Mouse (Mus musculus): ENCODE measurements around the gene Astn2. TPM values are rescaled to one million over a fixed set of nuclear protein-coding genes. Genes with fewer than 3 reads are reported as not detected.

Astn2 gene
- polyA plus RNA-seq, 1 experiment: not detected

DNA sequence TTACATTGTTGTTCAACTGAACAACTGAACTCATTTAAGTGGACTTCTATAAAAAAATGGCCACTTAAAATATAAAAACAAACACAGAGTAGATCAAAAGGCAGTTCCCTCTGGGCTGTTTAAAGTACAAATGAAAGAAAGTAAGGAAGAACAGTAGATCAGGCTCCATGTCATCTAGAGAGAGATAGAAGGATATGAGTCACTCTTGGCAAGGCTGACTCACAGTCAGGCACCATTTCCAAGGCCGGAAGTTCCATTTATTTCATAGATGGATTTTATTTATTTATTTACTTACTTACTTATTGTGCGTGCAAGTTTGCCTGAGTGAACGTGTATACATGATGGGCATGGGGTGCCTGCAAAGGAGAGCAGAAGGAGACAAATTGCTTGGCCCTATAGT is 67.0 kb downstream of the Astn2 start:
- Histone ChIP-seq H3K4me1 (ENCODE audit: control insufficient read depth, insufficient read depth, low read length) (no peaks in the 10 kb centered on the region), H3K4me3 (ENCODE audit: insufficient read depth, low read depth, low read length) (no peak overlapping the region), H3K27ac (ENCODE audit: insufficient read depth, low read depth, low read length) (no peak overlapping the region)
- TF ChIP-seq POLR2A (IDR thresholded peaks at IDR 0.05; ENCODE audit: insufficient read depth, low read depth, low read length) (no peak), CTCF (IDR thresholded peaks at IDR 0.05; ENCODE audit: insufficient read depth, low read depth, low read length) (no peak)
- WGBS: 88% methylated on average over 3 of the region's 3 CpGs

DNA sequence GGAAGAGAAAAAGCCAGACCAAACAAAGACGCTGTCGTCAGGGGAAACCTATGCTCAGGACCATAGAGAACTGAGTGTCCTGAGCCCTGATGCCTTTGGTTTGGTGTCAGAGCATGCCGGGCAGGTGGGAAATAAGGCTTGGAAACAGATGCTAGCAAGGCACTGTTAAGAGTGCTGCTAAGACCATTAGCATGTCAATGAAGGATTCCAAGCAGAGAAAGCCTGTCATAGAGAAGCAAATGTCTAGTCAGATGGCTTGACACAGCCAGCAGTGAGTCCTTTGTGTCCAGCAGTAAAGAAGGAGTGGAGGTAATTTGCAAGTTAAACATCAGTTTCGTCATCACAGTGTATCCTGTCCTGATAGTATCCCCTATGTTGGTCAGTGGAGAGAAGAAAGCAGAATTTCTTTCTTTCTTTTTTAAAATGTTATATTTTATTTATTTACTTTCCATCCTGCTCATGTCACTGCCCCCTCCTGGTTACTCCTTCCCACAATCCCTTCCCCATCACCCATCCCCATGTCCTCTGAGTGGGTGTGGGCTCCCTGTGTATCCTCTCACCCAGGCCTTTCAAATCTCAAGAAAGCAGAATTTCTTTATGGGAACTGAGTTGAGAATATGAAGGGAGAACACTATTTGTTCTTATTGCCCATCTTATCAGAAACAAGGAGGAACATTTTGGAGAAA is 73.7 kb downstream of the Astn2 start:
- H3K27ac ChIP-seq (ENCODE audit: insufficient read depth, low read depth, low read length): no peak overlapping the region
- TF ChIP-seq POLR2A (IDR thresholded peaks at IDR 0.05; ENCODE audit: insufficient read depth, low read depth, low read length): no peak
- no peak for TF ChIP-seq CTCF (IDR thresholded peaks at IDR 0.05; ENCODE audit: insufficient read depth, low read depth, low read length)
- H3K4me3 ChIP-seq (ENCODE audit: insufficient read depth, low read depth, low read length): no peak overlapping the region
- 42% methylated on average over 4 of the region's 4 CpGs for WGBS
- no peaks in the 10 kb centered on the region for H3K4me1 ChIP-seq (ENCODE audit: control insufficient read depth, insufficient read depth, low read length)

DNA sequence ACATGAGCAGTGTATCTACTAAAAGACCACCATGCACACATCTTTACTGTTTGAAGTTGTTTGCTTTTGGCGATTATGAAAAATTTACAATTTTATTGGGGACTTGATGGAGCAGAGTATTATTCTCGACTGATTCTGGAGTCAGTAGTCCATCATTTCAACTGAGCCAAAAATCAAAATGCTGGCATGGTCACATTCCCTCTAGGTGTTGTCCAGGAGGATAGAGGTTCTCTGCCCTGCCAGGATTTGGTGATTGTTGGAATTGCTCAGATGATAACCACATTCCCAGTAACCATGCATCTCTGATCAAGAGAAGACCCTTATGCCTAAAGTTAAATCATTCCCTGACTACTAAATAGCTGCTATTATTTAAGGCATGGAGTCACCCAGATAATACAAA is 83.4 kb downstream of the Astn2 start:
- TF ChIP-seq CTCF (IDR thresholded peaks at IDR 0.05; ENCODE audit: insufficient read depth, low read depth, low read length) (no peak), POLR2A (IDR thresholded peaks at IDR 0.05; ENCODE audit: insufficient read depth, low read depth, low read length) (no peak)
- H3K27ac ChIP-seq (ENCODE audit: insufficient read depth, low read depth, low read length): no peak overlapping the region
- H3K4me1 ChIP-seq (ENCODE audit: control insufficient read depth, insufficient read depth, low read length): no peaks in the 10 kb centered on the region
- H3K4me3 ChIP-seq (ENCODE audit: insufficient read depth, low read depth, low read length): no peak overlapping the region
- 88% methylated on average over 2 of the region's 2 CpGs for WGBS

DNA sequence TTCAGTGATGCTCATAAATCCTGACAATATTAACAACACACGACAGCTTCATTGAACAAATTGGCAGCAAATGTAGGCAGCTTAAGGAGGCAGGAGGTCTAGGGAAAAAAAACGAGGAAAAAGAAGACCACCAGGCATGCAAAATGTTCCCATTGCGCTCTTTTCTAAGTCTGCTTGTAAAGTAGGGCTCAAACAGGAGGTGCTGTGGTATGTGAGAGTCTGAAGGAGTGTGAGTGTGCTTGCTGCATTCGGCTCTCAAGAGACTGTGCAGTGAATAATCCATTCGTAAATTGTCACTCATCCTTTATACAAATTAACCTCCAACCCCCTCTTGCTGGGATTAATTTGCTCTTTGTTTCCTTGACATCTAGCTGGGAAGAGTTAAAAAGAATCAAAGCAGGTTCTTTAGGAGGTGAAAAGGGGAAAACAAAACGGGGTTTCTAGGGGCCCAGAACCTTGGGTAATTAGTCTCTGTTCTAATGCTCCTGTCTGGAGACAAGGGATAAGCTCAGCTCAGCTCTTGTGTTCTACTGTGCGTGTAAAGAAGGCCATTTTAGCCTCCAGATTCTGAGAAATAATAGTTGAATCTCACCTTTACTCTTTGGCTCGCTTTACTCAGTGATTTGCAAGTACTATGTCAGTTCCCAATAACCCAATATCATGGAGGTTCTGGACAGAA is 89.5 kb downstream of the Astn2 start:
- 51% methylated on average over 8 of the region's 8 CpGs for WGBS
- H3K27ac ChIP-seq (ENCODE audit: insufficient read depth, low read depth, low read length): no peak overlapping the region

DNA sequence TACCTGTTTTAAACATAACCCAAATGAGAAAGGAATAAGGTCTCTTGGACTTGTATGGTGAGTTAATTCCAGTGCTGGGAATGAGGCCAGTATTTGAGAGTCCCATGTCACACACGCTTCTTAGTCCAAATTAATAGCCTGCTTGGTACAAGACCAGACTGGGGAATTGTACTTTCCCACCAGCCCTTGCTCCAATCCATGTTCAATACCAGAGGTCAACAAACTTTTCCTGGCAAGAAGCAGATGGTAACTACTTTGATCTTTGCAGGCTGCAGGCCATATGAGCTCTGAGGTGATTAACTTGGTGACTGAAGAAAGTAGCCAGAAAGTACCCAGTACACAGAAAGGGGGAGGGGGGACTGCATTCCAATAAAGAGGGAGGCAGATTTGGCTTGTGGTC is 91.7 kb downstream of the Astn2 start:
- H3K4me1 ChIP-seq (ENCODE audit: control insufficient read depth, insufficient read depth, low read length): no peaks in the 10 kb centered on the region
- no peak overlapping the region for H3K4me3 ChIP-seq (ENCODE audit: insufficient read depth, low read depth, low read length)
- WGBS: 75% methylated on average over 1 of the region's 1 CpGs
- TF ChIP-seq POLR2A (IDR thresholded peaks at IDR 0.05; ENCODE audit: insufficient read depth, low read depth, low read length) (no peak), CTCF (IDR thresholded peaks at IDR 0.05; ENCODE audit: insufficient read depth, low read depth, low read length) (no peak)
- no peak overlapping the region for H3K27ac ChIP-seq (ENCODE audit: insufficient read depth, low read depth, low read length)

More for the DNA sequence above, 89.5 kb downstream of the Astn2 start:
- Histone ChIP-seq H3K4me3 (ENCODE audit: insufficient read depth, low read depth, low read length) (no peak overlapping the region), H3K4me1 (ENCODE audit: control insufficient read depth, insufficient read depth, low read length) (no peaks in the 10 kb centered on the region)
- TF ChIP-seq CTCF (IDR thresholded peaks at IDR 0.05; ENCODE audit: insufficient read depth, low read depth, low read length) (no peak), POLR2A (IDR thresholded peaks at IDR 0.05; ENCODE audit: insufficient read depth, low read depth, low read length) (no peak)

DNA sequence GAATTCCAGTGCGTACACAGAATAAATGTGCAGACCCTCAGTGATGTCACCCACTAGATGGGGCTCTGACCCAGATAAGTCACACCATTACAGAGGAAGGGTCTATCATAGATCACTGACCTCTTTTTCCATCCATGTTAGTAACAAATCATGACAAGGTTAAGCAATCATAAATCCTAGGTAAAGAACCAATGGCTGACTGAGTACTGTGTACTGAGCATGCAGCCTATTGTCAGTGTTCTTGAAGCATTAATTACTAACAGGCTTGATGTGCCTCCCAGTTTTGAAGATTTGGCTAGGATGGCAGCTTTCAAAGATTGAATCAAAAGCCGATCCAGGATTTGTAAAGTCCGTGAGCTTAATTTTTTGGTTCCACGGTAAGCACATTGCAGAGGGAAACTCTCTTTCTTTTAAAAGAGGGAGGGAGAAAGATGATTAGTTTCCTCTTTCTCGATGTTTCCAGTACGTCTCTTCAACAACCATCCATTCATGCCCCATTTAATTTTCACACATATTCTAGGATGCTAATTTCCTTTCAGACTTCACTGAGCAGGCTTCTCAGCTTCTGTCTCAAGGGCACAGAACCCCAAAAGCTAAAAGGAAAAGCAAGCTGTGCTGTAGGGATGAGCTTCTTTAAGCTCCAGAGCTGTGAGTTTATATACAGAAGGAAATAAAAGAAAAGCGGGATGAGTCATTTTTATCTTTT is 93.9 kb downstream of the Astn2 start:
- Histone ChIP-seq H3K27ac (ENCODE audit: insufficient read depth, low read depth, low read length) (no peak overlapping the region), H3K4me3 (ENCODE audit: insufficient read depth, low read depth, low read length) (no peak overlapping the region), H3K4me1 (ENCODE audit: control insufficient read depth, insufficient read depth, low read length) (no peaks in the 10 kb centered on the region)
- 53% methylated on average over 7 of the region's 7 CpGs for WGBS
- TF ChIP-seq CTCF (IDR thresholded peaks at IDR 0.05; ENCODE audit: insufficient read depth, low read depth, low read length): no peak
- TF ChIP-seq POLR2A (IDR thresholded peaks at IDR 0.05; ENCODE audit: insufficient read depth, low read depth, low read length): no peak

DNA sequence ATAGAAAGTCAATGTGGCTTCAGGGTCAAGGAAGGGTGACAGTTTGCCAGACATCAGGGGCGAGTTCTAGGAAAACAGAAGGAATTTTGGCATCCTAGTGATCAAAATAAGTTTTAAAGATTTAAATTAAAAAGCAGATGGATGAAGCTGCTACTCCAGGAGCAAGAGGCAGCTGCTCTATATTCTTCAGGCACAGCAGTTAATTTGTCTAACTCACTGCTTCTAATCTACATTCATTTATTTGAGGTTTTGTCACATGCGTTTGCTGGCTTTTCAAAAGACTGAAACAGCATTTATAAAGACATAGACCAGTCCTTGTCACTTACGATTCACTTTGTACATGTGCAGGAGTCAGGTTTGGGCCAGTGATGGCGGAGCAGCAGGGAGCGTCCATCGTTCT is 98.0 kb downstream of the Astn2 start:
- TF ChIP-seq CTCF (IDR thresholded peaks at IDR 0.05; ENCODE audit: insufficient read depth, low read depth, low read length) (no peak), POLR2A (IDR thresholded peaks at IDR 0.05; ENCODE audit: insufficient read depth, low read depth, low read length) (no peak)
- H3K4me3 ChIP-seq (ENCODE audit: insufficient read depth, low read depth, low read length): no peak overlapping the region
- WGBS: 79% methylated on average over 6 of the region's 6 CpGs
- no peak overlapping the region for H3K27ac ChIP-seq (ENCODE audit: insufficient read depth, low read depth, low read length)
- no peaks in the 10 kb centered on the region; the same call in 1 of the 2 replicates for H3K4me1 ChIP-seq (ENCODE audit: control insufficient read depth, insufficient read depth, low read length)

DNA sequence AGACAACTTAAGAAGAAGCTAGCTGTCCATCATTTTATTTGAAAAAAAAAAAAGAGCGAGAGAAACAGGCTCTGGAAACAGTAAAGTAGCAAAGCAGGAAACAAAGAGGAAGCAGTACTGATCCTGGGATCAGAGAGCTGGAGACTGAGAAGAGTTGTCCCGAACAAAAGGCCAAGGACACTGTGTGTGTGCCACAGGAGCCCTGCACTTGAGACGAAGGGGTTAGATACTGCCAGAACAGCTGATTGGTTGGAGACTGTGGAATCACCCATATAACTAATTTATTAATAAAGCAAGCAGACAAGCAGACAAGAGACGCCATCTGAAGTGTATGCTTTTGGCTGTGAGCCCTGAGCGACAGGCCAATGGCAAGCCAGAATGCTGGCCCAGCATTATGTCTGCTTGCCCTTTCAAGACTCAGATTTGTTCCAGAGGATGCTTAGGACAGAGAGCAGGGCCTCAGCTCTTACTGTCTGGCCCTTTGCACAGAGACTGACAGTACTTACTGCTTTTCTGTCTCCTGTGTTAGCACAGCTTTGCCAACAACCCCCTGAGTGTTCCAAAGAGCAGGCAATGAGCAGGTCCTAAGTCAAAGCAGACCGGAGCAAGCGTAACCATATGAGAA is 101.6 kb downstream of the Astn2 start:
- WGBS: 72% methylated on average over 7 of the region's 7 CpGs
- H3K27ac ChIP-seq (ENCODE audit: insufficient read depth, low read depth, low read length): no peak overlapping the region
- no peaks in the 10 kb centered on the region; the same call in 1 of the 2 replicates for H3K4me1 ChIP-seq (ENCODE audit: control insufficient read depth, insufficient read depth, low read length)
- H3K4me3 ChIP-seq (ENCODE audit: insufficient read depth, low read depth, low read length): no peak overlapping the region
- TF ChIP-seq CTCF (IDR thresholded peaks at IDR 0.05; ENCODE audit: insufficient read depth, low read depth, low read length) (no peak), POLR2A (IDR thresholded peaks at IDR 0.05; ENCODE audit: insufficient read depth, low read depth, low read length) (no peak)

DNA sequence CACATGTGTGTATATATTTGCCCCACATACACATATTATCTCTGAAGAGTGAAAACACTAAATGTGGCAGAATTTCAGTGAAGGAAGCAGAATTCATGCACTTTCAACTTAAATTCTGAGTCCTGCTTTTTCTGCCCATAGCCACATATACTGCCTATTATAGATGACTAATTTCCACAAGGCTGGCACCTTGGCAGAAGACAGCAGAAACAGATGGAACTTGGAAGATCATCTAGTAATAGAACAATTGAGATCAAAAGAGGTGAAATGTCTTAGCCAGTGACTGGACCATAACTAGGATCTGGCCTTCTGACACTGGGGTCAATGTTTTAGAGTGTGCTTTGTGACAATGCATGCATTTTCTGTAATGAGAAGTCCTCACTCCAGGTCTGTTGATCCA is 119.4 kb downstream of the Astn2 start:
- Histone ChIP-seq H3K27ac (ENCODE audit: insufficient read depth, low read depth, low read length) (no peak overlapping the region), H3K4me3 (ENCODE audit: insufficient read depth, low read depth, low read length) (no peak overlapping the region), H3K4me1 (ENCODE audit: control insufficient read depth, insufficient read depth, low read length) (no peaks in the 10 kb centered on the region)
- TF ChIP-seq CTCF (IDR thresholded peaks at IDR 0.05; ENCODE audit: insufficient read depth, low read depth, low read length): no peak
- no peak for TF ChIP-seq POLR2A (IDR thresholded peaks at IDR 0.05; ENCODE audit: insufficient read depth, low read depth, low read length)
